Mouse (Mus musculus) urinary bladder, postnatal 4 days (tissue): ENCODE measurements around the gene Gm20517.
A peak's percentile ranks its signal among the peaks of the same experiment; 100 is the strongest.
"Not testable (repeated sequence)": the region's sequence is repeated elsewhere in the genome, so short reads cannot be mapped to it uniquely, and the experiment has no call there.

Source experiments
- DNase-seq, 2 experiments: peaks; one replicate each; pipeline ENCODE4 v3.0.0; 2021 to 2022; ENCODE audit warnings: low spot score in 2 of 2

The Gm20517 gene

DNA sequence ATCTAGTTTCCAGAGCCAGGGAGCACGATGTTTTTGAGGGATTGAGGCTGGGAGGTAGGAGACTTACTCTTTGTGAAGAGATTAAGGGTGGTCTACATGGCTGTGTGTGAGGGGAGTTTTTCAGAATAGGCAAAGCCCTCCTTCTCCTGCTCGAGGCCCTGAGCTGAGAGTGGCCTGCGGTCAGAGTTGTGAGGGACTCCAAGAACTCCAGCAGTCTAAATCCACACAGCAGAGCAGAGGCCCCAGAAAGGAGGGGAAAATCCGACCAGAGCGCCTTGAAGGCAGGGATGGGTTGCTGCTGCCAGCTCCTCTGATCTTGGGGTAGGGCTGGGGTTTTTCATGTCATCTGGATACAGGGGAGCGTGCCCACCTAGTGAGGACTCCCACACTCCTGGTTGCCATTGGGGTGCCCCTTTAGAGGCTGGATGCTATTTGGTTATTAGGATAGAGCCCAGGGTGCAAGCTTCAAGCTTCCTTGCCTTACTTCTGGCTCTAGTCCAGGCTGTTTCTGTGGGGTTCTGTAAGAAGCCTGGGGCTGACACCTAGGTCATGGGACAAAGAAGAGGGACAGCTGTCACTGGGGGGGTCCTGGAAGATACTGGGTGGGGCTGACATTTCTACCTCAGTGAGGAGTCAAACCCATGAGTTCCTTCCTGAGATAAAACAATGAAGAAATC is 15.1 kb upstream of the Gm20517 start:
- no peak for DNase-seq

DNA sequence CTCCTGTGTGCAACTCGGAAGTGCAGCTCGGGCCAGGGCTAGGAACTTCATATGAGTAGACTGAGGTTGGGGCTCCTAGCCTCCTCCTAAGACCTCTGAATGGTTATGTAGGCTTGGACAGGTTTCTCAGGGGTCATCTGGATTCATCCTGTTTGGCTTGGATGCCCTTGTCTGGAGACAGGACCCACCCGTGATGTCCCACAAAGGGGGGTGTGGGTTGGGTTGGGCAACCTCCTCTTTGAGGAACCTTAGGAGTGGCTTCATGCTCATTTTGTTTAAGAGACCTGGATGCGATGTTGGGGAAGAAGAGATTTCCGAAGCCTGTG is 14.6 kb upstream of the Gm20517 start:
- no peak for DNase-seq

DNA sequence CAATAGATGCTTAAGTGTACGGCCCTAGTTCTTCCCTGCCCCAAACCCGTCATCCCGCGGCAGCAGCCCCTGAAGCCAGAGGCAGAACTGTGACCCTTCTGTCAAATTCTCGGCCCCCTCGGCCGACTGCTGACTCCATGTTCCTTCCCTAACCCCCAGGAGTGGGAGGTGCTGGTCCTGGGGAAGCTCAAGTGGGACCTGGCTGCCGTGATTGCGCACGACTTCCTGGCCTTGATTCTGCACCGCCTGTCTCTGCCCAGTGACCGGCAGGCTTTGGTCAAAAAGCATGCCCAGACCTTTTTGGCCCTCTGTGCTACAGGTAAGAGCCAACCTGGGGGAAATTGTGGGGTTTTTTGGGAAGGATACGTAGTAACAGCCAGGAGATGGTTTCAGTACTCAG is 14.1 kb upstream of the Gm20517 start:
- no peak for DNase-seq

GRCm38 (mm10) chr17:47597838-47598579 is 13.4 kb upstream of the Gm20517 start:
- peak in 1 of 2 experiments; percentile 39 for DNase-seq

- DNase-seq, result not testable (repeated sequence)
These were observed 12.6 kb upstream of the Gm20517 start for GRCm38 (mm10) chr17:47598580-47599304.

DNA sequence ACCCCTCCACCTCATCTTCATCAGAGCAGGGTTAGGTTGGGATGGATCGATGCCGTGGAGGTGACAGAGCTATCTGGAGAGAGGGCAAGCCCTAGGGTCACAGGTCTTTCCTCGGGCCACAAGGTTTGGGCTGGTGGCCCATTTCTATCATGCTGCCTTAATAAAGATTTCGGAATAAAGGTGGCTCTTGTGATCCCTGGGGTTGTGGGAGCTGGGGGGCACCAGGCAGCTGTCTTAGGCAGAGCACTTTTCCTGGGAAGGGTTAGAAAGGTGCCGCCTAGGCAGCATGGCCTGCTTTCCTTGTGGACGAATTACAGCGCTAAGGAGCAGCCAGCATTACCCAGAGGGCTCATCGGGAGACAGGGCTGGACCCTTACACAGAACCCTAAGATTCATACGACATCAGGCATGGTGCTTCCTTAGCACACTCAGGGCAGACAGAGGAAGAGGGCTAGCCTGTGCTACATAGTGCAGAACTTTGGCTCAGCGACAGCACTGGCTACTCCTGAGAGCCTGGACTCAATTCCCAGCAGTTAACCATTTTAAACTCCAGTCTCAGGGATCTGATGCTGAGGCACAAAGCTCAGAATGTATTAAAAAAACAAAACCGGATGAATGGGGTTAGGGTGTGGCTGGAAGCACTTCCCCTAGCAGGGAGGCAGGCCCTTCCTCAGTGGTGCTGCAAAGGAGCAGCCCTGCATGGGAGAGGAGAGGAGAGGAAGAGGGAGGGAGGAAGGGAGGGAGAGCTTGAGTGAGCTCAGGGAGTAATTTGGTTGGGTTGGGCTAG is 11.7 kb upstream of the Gm20517 start:
- peak in 1 of 2 experiments; percentile 28 for DNase-seq

DNA sequence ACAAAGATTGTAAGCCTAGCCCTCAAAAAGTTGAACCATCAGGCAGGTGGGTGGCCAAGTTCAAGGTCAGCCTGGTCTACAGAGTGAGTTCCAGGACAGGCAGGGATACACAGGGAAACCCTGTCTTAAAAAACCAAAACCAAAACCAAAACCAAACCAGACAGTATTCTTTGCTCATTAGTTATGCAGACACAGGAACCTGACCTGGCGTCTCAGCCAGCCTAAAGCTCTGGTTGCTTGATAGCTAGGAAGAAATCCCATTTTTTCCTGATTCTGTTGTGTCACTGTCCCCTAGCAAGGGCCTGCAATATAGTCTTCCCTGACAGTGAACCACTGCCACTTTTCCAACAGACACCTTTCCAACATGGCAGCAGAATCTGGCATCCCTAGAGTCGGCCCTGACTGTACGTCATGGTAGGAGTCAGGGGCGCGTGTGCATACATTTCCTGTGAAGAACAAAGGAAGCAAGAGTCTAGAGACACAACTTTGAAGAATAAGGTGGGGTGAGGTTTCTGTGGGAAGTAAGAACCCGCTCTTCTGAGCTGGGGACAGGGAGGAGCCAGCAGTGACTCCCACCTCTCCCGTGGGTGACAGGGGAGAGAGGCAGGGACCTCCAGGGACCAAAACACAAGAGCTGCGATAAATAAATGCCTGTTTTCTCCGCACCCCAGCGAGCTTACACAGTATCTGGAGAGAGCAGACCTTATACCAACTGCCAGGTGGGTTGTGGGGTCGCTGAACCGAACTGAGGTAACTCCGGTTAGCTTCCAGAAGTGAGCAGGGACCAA is 10.6 kb upstream of the Gm20517 start:
- DNase-seq, result no peak

DNA sequence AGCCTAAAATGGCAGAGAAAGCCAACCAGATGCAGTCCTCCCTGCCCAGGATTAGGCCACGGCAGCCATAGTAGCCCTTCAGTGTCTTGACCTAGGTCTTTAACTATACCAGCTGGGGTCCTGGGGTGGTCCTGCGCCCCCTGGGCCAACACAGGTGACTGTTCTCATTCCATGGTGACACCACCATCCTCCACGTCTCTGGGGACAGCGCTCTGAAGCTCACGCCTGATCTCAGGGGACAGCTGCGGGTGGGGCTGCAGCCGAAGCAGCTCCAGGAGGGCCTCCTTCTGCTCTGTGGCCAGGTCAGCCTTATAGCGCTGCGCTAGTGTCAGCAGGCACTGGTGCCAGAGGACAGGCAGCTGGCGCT is 10.0 kb upstream of the Gm20517 start:
- DNase-seq, result no peak

GRCm38 (mm10) chr17:47602289-47602688 is 9.1 kb upstream of the Gm20517 start:
- no peak for DNase-seq

DNA sequence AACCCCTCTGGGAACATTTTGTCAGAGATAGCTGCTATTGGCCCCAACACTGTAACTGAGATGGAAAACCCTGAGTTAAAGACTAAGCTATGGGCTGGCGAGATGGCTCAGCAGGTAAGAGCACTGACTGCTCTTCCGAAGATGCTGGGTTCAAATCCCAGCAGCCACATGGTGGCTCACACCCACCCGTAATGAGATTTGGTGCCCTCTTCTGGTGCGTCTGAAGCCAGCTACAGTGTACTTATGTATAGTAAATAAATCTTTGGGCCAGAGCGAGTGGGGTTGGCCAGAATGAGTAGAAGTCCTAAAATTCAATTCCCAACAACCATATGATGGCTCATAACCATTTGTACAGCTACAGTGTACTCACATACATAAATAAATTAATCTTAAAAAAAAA is 5.2 kb upstream of the Gm20517 start:
- DNase-seq, result no peak

- no peak for DNase-seq
These were observed 2.2 kb upstream of the Gm20517 start for GRCm38 (mm10) chr17:47609182-47609581.

GRCm38 (mm10) chr17:47611661-47611982 is 233 bp downstream of the Gm20517 start:
- DNase-seq, result no peak

DNA sequence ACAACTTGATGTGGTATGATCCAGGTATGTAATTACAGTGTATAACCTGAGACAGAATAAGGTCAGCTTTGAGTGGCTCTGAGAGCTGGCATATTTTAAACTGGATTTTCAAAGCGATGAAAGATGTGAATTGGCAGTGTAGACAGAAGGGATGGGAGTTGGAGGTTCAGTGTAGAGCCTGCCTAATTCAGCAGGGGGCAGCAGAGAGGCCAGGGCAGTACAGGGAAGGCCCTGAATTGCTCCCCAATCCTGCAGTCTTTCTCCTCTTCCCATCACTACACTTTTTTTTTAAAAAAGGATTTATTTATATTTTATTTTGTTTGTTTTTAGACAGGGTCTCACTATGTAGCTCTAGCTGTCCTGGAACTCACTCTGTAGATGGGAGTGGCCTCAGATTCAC is 2.6 kb downstream of the Gm20517 start:
- DNase-seq, result no peak

GRCm38 (mm10) chr17:47616119-47616518 is 4.7 kb downstream of the Gm20517 start:
- DNase-seq, result no peak

DNA sequence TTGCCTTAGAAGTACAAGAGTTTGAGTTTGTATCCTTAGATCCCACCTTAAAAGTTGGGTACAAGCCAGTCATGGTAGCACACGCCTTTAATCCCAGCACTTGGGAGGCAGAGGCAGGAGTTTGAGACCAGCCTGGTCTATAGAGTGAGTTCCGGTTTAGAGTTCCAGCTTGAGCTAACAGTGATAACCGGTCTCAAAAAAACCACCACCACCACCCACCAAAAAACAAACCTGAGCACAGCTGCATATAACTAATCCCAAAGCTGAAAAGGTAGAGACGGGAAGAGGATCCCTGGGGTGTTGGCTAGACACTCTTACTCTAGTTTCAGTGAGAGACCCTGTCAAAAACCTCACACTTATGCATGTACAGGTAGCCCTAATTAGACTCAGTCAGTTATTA is 5.3 kb downstream of the Gm20517 start:
- no peak for DNase-seq

- no peak for DNase-seq
These were observed 6.4 kb downstream of the Gm20517 start for GRCm38 (mm10) chr17:47617605-47618307.

DNA sequence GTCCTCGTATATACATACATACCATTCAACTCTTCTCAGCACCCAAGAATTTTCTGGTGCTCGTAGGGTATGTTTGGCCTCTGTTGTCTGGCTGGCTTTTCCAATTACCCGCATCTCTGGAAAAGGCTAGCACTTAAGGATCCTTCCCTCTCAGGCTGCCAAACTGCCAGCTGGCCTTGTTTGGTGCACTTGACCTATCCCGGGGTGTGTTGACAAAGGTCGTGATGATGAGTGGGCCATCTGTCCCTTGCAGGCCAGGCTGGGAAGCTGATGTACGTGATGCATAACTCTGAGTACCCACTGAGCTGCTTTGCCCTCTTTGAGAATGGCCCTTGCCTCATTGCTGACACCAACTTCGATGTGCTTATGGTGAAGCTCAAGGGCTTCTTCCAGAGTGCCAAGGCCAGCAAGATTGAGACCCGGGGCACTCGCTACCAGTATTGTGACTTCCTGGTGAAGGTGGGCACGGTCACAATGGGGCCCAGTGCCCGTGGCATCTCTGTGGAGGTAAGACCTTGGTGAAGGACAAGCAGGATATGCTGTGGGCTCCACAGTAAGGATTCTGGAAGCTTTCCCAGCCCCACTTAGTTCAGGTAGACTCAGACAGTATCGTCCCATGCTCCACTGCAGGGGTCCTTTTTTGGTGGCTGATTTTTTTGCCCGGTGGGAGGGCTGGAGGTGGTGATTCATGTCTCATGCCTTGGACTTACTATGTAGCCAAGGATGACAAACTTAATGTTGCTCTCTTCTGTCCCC is 7.3 kb downstream of the Gm20517 start:
- no peak for DNase-seq

DNA sequence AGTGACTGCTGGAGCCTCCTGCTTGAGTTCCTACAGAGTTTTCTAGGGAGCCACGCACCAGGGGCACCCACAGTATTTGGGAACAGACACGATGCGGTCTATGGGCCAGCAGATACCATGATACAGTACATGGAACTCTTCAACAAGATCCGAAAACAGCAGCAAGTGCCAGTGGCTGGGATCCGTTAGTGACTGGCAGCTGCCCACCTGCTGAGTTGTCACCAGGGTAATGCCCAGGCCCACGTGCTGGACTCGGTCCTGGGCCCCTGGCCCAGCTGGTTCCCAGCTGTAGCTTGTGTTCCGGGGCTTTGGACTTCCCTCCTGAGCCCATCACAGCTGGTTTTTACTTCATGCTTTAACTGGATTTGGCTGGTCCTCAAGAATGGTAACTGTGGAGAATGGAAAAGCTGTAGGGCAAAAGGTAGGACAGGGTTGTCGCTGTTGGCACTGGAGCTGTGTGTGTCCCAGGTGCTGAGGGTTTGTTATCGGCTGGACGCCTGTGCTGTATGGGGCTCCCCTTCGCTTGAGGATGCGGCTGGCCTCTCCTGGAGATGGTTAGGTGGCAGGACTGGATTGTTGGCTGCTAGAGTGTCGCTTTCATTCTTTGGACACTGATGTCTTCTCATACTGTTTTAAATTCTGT is 11.6 kb downstream of the Gm20517 start:
- no peak for DNase-seq

DNA sequence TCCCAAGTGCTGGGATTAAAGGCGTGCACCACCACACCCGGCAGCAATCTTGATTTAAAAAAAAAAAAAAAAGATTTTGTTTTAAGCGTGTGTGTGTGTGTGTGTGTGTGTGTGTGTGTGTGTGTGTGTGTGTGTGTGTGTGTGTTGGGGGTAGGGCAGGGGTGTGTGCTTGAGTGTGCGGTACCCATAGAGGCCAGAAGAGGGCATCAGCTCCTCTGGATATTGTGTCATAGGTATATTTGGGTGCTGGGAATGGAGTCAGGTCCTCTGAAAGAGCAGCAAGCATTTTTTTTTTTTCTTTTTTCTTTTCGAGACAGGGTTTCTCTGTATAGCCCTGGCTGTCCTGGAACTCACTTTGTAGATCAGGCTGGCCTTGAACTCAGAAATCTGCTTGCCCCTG is 13.2 kb downstream of the Gm20517 start:
- not testable (repeated sequence) for DNase-seq

- DNase-seq, result no peak
These were observed 13.7 kb downstream of the Gm20517 start for GRCm38 (mm10) chr17:47625088-47625487.
